Comparison of ENCODE assay signal across 9 mouse cellular contexts in genomic region chr5:64327212-64327902, GRCm38 (mm10).
A peak's percentile ranks its signal among the peaks of the same experiment; 100 is the strongest.
DNase-seq lines count a peak whose midpoint lies in the region; ATAC-seq lines count a peak whose summit lies in the region.
"Had no signal": no experiment of that assay in that cellular context is flagged by ENCODE, and none has a peak within 500 bp of the region (broad histone marks: within the 10 kb centered on the region; RNA-seq: fewer than 3 reads in every experiment).

No protein-coding gene starts in this region.

- no peak overlapping the region for H3K27ac ChIP-seq in forebrain, embryonic 11.5 days (ENCODE audit: low read depth, low read length)
- H3K27ac ChIP-seq in forebrain, embryonic 16.5 days (ENCODE audit: low read length): no peak overlapping the region
- peak overlapping the region; percentile 48; the same call in 1 of the 2 replicates for H3K27ac ChIP-seq in lung, embryonic 15.5 days
- peak overlapping the region; percentile 11; the same call in 1 of the 2 replicates for H3K27ac ChIP-seq in limb, embryonic 10.5 days
- H3K27ac ChIP-seq in stomach, embryonic 15.5 days: peak overlapping the region; percentile 52; the same call in 1 of the 2 replicates

- H3K36me3 ChIP-seq in forebrain, embryonic 11.5 days (ENCODE audit: control insufficient read depth, insufficient read depth, low read length): no peaks in the 10 kb centered on the region; the same call in 1 of the 2 replicates
- H3K36me3 ChIP-seq in forebrain, embryonic 16.5 days (ENCODE audit: control insufficient read depth, insufficient read depth): no peaks in the 10 kb centered on the region
- H3K36me3 ChIP-seq in lung, embryonic 15.5 days: peaks cover 21% of the 10 kb centered on the region
- H3K36me3 ChIP-seq in limb, embryonic 10.5 days: peaks cover 66% of the 10 kb centered on the region
- peaks cover 6% of the 10 kb centered on the region; the same call in 1 of the 2 replicates for H3K36me3 ChIP-seq in stomach, embryonic 15.5 days

- no peak overlapping the region for H3K4me3 ChIP-seq in forebrain, embryonic 11.5 days (ENCODE audit: low read depth, low read length)
- H3K4me3 ChIP-seq in forebrain, embryonic 16.5 days (replicated peaks; ENCODE audit: low read length): no peak overlapping the region
- no peak overlapping the region for H3K4me3 ChIP-seq in lung, embryonic 15.5 days
- no peak overlapping the region for H3K4me3 ChIP-seq in limb, embryonic 10.5 days
- no peak overlapping the region for H3K4me3 ChIP-seq in stomach, embryonic 15.5 days (replicated peaks)

- no peak for ATAC-seq in forebrain, embryonic 11.5 days (replicated peaks; ENCODE audit: low FRiP score)
- ATAC-seq in forebrain, embryonic 16.5 days: no peak
- ATAC-seq in lung, embryonic 15.5 days (ENCODE audit: borderline replicate concordance, extremely low read depth, low FRiP score, low TSS enrichment): no peak
- ATAC-seq in stomach, embryonic 15.5 days (ENCODE audit: insufficient read depth, low FRiP score, low read depth): no peak

- H3K4me1 ChIP-seq in forebrain, embryonic 11.5 days (replicated peaks; ENCODE audit: control insufficient read depth, insufficient read depth, low read length): no peaks in the 10 kb centered on the region
- peaks cover 11% of the 10 kb centered on the region for H3K4me1 ChIP-seq in forebrain, embryonic 16.5 days (replicated peaks; ENCODE audit: control insufficient read depth, insufficient read depth, low read length)
- H3K4me1 ChIP-seq in lung, embryonic 15.5 days: peaks cover 16% of the 10 kb centered on the region
- peaks cover 20% of the 10 kb centered on the region for H3K4me1 ChIP-seq in limb, embryonic 10.5 days
- H3K4me1 ChIP-seq in stomach, embryonic 15.5 days: peaks cover 15% of the 10 kb centered on the region

- H3K9me3 ChIP-seq in forebrain, embryonic 11.5 days (ENCODE audit: control insufficient read depth, low read length): no peaks in the 10 kb centered on the region
- H3K9me3 ChIP-seq in forebrain, embryonic 16.5 days (ENCODE audit: control insufficient read depth, low read length): no peaks in the 10 kb centered on the region
- no peaks in the 10 kb centered on the region for H3K9me3 ChIP-seq in lung, embryonic 15.5 days
- H3K9me3 ChIP-seq in limb, embryonic 10.5 days (replicated peaks): no peaks in the 10 kb centered on the region
- no peaks in the 10 kb centered on the region for H3K9me3 ChIP-seq in stomach, embryonic 15.5 days

- H3K27me3 ChIP-seq in forebrain, embryonic 11.5 days (ENCODE audit: control insufficient read depth, insufficient read depth, low read length): no peaks in the 10 kb centered on the region
- no peaks in the 10 kb centered on the region for H3K27me3 ChIP-seq in forebrain, embryonic 16.5 days (replicated peaks; ENCODE audit: control insufficient read depth, insufficient read depth, low read length)
- no peaks in the 10 kb centered on the region for H3K27me3 ChIP-seq in lung, embryonic 15.5 days
- no peaks in the 10 kb centered on the region for H3K27me3 ChIP-seq in limb, embryonic 10.5 days (ENCODE audit: low read depth, poor library complexity, severe bottlenecking)
- no peaks in the 10 kb centered on the region for H3K27me3 ChIP-seq in stomach, embryonic 15.5 days (replicated peaks)

- H3K9ac ChIP-seq in forebrain, embryonic 11.5 days (ENCODE audit: low read length): no peak overlapping the region
- no peak overlapping the region for H3K9ac ChIP-seq in forebrain, embryonic 16.5 days (replicated peaks; ENCODE audit: low read depth, low read length)
- H3K9ac ChIP-seq in lung, embryonic 15.5 days: no peak overlapping the region
- H3K9ac ChIP-seq in stomach, embryonic 15.5 days: no peak overlapping the region

- peak; percentile 46 for DNase-seq in forebrain, embryonic 11.5 days (ENCODE audit: low spot score)
- DNase-seq in lung, postnatal 14 days: no peak
- no peak for DNase-seq in limb, embryonic 10.5 days (ENCODE audit: low spot score)
- DNase-seq in thymus, postnatal 10 days (ENCODE audit: low spot score in 2 of 2): no peak
- DNase-seq in embryo, embryonic 11 days: no peak
- DNase-seq: gastrocnemius, postnatal 14 days had no signal

- WGBS in forebrain, embryonic 11.5 days: 69% methylated on average over 7 of the region's 7 CpGs
- WGBS in forebrain, embryonic 16.5 days: 62% methylated on average over 7 of the region's 7 CpGs
- 85% methylated on average over 7 of the region's 7 CpGs for WGBS in lung, embryonic 15.5 days
- 82% methylated on average over 7 of the region's 7 CpGs for WGBS in limb, embryonic 10.5 days
- 90% methylated on average over 7 of the region's 7 CpGs for WGBS in stomach, embryonic 15.5 days

- H3K4me2 ChIP-seq in forebrain, embryonic 11.5 days (ENCODE audit: low read depth, low read length, severe bottlenecking): no peak overlapping the region
- H3K4me2 ChIP-seq in forebrain, embryonic 16.5 days (ENCODE audit: low read length): no peak overlapping the region
- no peak overlapping the region for H3K4me2 ChIP-seq in lung, embryonic 15.5 days
- no peak overlapping the region for H3K4me2 ChIP-seq in stomach, embryonic 15.5 days

Comparison
In these comparisons a context has a peak if more than half of its experiments do, and no peak if none do; other contexts are left out.
1. H3K27ac ChIP-seq: peak in lung, embryonic 15.5 days (single experiment), limb, embryonic 10.5 days (single experiment) and stomach, embryonic 15.5 days (single experiment); none in forebrain, embryonic 11.5 days (single experiment) and forebrain, embryonic 16.5 days (single experiment).